Mouse (Mus musculus): ENCODE measurements at regions not wholly inside any gene's neighbourhood (a gene's known extent, or its start where the extent isn't known, plus 50 kb on each side); places are given as distances from the start of the nearest gene placed in this dataset.
A peak's percentile ranks its signal among the peaks of the same experiment; 100 is the strongest.

GRCm38 (mm10) chr7:74688116-74688702, 133.6 kb upstream of the Slco3a1 start:
- ATAC-seq (ENCODE audit: low TSS enrichment): no peak

GRCm38 (mm10) chr7:74687303-74688115, 132.9 kb upstream of the Slco3a1 start:
- ATAC-seq (ENCODE audit: low TSS enrichment): no peak

GRCm38 (mm10) chr7:74683979-74684378, 129.4 kb upstream of the Slco3a1 start:
- ATAC-seq (ENCODE audit: low TSS enrichment): no peak

- no peak for ATAC-seq (ENCODE audit: low TSS enrichment)
Measured at GRCm38 (mm10) chr7:74673626-74674295, 119.2 kb upstream of the Slco3a1 start.

GRCm38 (mm10) chr7:74669110-74669509, 114.5 kb upstream of the Slco3a1 start:
- ATAC-seq (ENCODE audit: low TSS enrichment): no peak

- peak; percentile 92 for ATAC-seq (ENCODE audit: low TSS enrichment)
Measured at GRCm38 (mm10) chr7:74667106-74667505, 112.5 kb upstream of the Slco3a1 start.

GRCm38 (mm10) chr7:74663820-74664219, 109.2 kb upstream of the Slco3a1 start:
- ATAC-seq (ENCODE audit: low TSS enrichment): no peak

- ATAC-seq (ENCODE audit: low TSS enrichment): no peak
Measured at GRCm38 (mm10) chr7:74647310-74647709, 92.7 kb upstream of the Slco3a1 start.

GRCm38 (mm10) chr7:74640171-74640570, 85.6 kb upstream of the Slco3a1 start:
- ATAC-seq (ENCODE audit: low TSS enrichment): no peak

GRCm38 (mm10) chr7:74632217-74632616, 77.6 kb upstream of the Slco3a1 start:
- ATAC-seq (ENCODE audit: low TSS enrichment): no peak

- ATAC-seq (ENCODE audit: low TSS enrichment): no peak
Measured at GRCm38 (mm10) chr7:74628799-74629468, 74.4 kb upstream of the Slco3a1 start.

Data from frontal cortex, adult (tissue).